Mouse (Mus musculus) midbrain, embryonic 13.5 days (tissue): ENCODE data around the gene Hspa13. TPM values are rescaled to one million over a fixed set of nuclear protein-coding genes. Genes with fewer than 3 reads are reported as not detected.

Source experiments
- ATAC-seq: fragments of 200-750 bp; cut with Nextera tagmentation; 2 replicates; pipeline ENCODE4 v1.8.0; 2017; ENCODE audit warnings: mild to moderate bottlenecking, moderate TSS enrichment, moderate library complexity
- H3K27ac ChIP-seq: fragments of 300-500 bp; sonication (generic); 2 replicates; pipeline ENCODE4 v1.5.1; 2015; ENCODE audit warnings: inconsistent platforms, mild to moderate bottlenecking, moderate library complexity
- H3K27me3 ChIP-seq: fragments of 300-500 bp; sonication (generic); 2 replicates; pipeline ENCODE4 v1.6.1; 2015; ENCODE audit warnings: mild to moderate bottlenecking, inconsistent platforms
- H3K36me3 ChIP-seq: fragments of 300-500 bp; sonication (generic); 2 replicates; pipeline ENCODE4 v1.6.1; 2015; ENCODE audit warnings: mild to moderate bottlenecking, inconsistent platforms
- H3K4me1 ChIP-seq: fragments of 300-500 bp; sonication (generic); replicated peaks from 2 replicates; pipeline ENCODE4 v1.6.1; 2015; ENCODE audit warnings: inconsistent platforms
- H3K4me2 ChIP-seq: fragments of 300-500 bp; sonication (generic); replicated peaks from 2 replicates; pipeline ENCODE4 v1.6.1; 2015; ENCODE audit warnings: moderate library complexity, mild to moderate bottlenecking, inconsistent platforms
- H3K4me3 ChIP-seq: fragments of 300-500 bp; sonication (generic); replicated peaks from 2 replicates; pipeline ENCODE4 v1.5.1; 2015; ENCODE audit warnings: mild to moderate bottlenecking, inconsistent platforms
- H3K9ac ChIP-seq: fragments of 300-500 bp; sonication (generic); replicated peaks from 2 replicates; pipeline ENCODE4 v1.6.1; 2015; ENCODE audit warnings: mild to moderate bottlenecking, inconsistent platforms
- H3K9me3 ChIP-seq: fragments of 300-500 bp; sonication (generic); 2 replicates; pipeline ENCODE4 v1.6.1; 2016; ENCODE audit warnings: mild to moderate bottlenecking, inconsistent platforms
- WGBS: fragments of 180-500 bp; shearing (Covaris S2); methylation state at CpG from one replicate; pipeline ENCODE4 v1.1.7; 2015; 5-methylcytosine and 5-hydroxymethylcytosine counted together
- polyA plus RNA-seq: library from polyadenylated mRNA; unstranded; fragments of >200 nt; fragmentation: Nextera tagmentation; extraction: Ambion mirVana; gene quantifications from 2 replicates; pipeline ENCODE4 v1.2.1, GENCODE M21; 2015

Hspa13 gene
- 40.8 and 43.1 TPM in 2 replicates for polyA plus RNA-seq

- Histone ChIP-seq H3K4me3 (peak within 1 kb of the TSS; percentile 75), H3K36me3 (peaks cover 25% of the 10 kb centered on the region), H3K4me1 (peaks cover 26% of the 10 kb centered on the region), H3K9ac (peak within 1 kb of the TSS; percentile 80), H3K4me2 (peak within 1 kb of the TSS; percentile 69), H3K9me3 (no peaks in the 10 kb centered on the region), H3K27me3 (no peaks in the 10 kb centered on the region), H3K27ac (peak within 1 kb of the TSS; percentile 81)
- peak; percentile 99 for ATAC-seq
- under 1% methylated on average over 51 of the region's 51 CpGs for WGBS
These were observed at the start of gene Hspa13 for GRCm38 (mm10) chr16:75766388-75767249. TSS of gene Hspa13 (minus strand) at chr16:75767104.

DNA sequence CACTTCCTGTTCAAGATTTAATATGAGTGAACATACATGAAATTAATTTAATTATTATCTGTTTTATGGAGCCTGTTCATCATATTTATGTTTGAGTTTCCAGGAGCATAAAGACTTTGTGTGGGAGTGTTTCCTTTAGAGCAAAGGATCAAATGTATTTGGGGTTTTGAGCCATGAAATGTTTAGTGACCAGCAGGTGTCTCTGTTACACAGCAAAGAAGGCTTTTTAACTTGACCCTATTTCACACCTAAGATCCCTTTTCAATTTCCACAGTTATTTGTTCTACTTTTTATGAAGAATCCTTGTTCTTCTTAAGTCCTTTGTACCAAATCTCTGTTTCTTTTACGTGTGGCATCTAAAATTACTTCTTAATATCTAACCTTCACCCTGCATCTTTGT, 12.4 kb upstream of the Hspa13 start:
- Histone ChIP-seq H3K4me1 (no peaks in the 10 kb centered on the region), H3K9ac (no peak overlapping the region), H3K27me3 (no peaks in the 10 kb centered on the region), H3K36me3 (no peaks in the 10 kb centered on the region), H3K27ac (no peak overlapping the region), H3K4me3 (no peak overlapping the region), H3K4me2 (no peak overlapping the region), H3K9me3 (no peaks in the 10 kb centered on the region)
- 42% methylated on average over 1 of the region's 1 CpGs for WGBS
- no peak for ATAC-seq

DNA sequence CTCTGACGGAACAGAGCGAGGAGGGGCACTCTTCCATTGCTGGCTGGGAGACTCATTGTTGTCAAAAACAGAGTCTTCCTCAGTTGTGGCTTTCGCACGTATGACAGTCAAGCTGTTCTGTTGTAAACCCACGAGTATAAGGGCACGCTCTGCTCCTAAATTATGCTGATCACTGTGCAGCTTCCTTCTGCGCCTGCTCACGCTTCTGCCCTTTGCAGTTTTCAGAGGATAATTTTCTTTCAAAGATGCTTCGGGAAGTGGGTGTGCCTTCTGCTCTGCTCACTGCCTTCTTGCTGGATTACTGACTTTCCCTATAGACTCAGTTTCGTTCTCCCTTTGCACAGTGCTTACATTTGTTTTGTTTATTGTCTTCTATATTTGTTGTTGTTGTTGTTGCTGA, 6.3 kb upstream of the Hspa13 start:
- no peaks in the 10 kb centered on the region for H3K4me1 ChIP-seq
- no peak overlapping the region for H3K9ac ChIP-seq
- H3K36me3 ChIP-seq, result no peaks in the 10 kb centered on the region
- H3K27ac ChIP-seq, result no peak overlapping the region
- no peaks in the 10 kb centered on the region for H3K27me3 ChIP-seq
- no peak for ATAC-seq
- H3K9me3 ChIP-seq, result no peaks in the 10 kb centered on the region
- H3K4me2 ChIP-seq, result no peak overlapping the region
- 90% methylated on average over 10 of the region's 10 CpGs for WGBS
- no peak overlapping the region for H3K4me3 ChIP-seq

GRCm38 (mm10) chr16:75767250-75768002, 522 bp upstream of the Hspa13 start:
- peak; percentile 80 for ATAC-seq
- H3K4me1 ChIP-seq, result peaks cover 26% of the 10 kb centered on the region
- H3K27ac ChIP-seq, result peak overlapping the region; percentile 81
- H3K27me3 ChIP-seq, result no peaks in the 10 kb centered on the region
- no peaks in the 10 kb centered on the region for H3K9me3 ChIP-seq
- WGBS, result 20% methylated on average over 21 of the region's 21 CpGs
- peak overlapping the region; percentile 54 for H3K9ac ChIP-seq
- H3K36me3 ChIP-seq, result peaks cover 23% of the 10 kb centered on the region
- peak overlapping the region; percentile 75 for H3K4me3 ChIP-seq
- H3K4me2 ChIP-seq, result peak overlapping the region; percentile 63

- H3K27me3 ChIP-seq, result no peaks in the 10 kb centered on the region
These were observed 14.0 kb downstream of the Hspa13 start for GRCm38 (mm10) chr16:75752876-75753275.

GRCm38 (mm10) chr16:75750103-75750502, 16.8 kb downstream of the Hspa13 start:
- Histone ChIP-seq H3K9me3 (no peaks in the 10 kb centered on the region), H3K27ac (no peak overlapping the region), H3K27me3 (no peaks in the 10 kb centered on the region), H3K4me1 (no peaks in the 10 kb centered on the region), H3K4me3 (no peak overlapping the region), H3K4me2 (no peak overlapping the region), H3K36me3 (peaks cover 8% of the 10 kb centered on the region), H3K9ac (no peak overlapping the region)
- ATAC-seq, result no peak
- WGBS, result 48% methylated on average over 5 of the region's 5 CpGs

More at GRCm38 (mm10) chr16:75752876-75753275, 14.0 kb downstream of the Hspa13 start:
- ATAC-seq, result no peak
- no peak overlapping the region for H3K9ac ChIP-seq
- H3K4me3 ChIP-seq, result no peak overlapping the region
- no peak overlapping the region for H3K27ac ChIP-seq
- WGBS, result 79% methylated on average over 1 of the region's 1 CpGs
- H3K4me2 ChIP-seq, result no peak overlapping the region
- H3K4me1 ChIP-seq, result no peaks in the 10 kb centered on the region
- peaks cover 28% of the 10 kb centered on the region for H3K36me3 ChIP-seq
- no peaks in the 10 kb centered on the region for H3K9me3 ChIP-seq

- no peak overlapping the region for H3K9ac ChIP-seq
- H3K4me2 ChIP-seq, result no peak overlapping the region
- no peak overlapping the region for H3K27ac ChIP-seq
- H3K36me3 ChIP-seq, result no peaks in the 10 kb centered on the region
- no peaks in the 10 kb centered on the region for H3K4me1 ChIP-seq
- H3K9me3 ChIP-seq, result no peaks in the 10 kb centered on the region
- no peak overlapping the region for H3K4me3 ChIP-seq
- no peak for ATAC-seq
- H3K27me3 ChIP-seq, result no peaks in the 10 kb centered on the region
- whole genome bisulfite sequencing, result 98% methylated on average over 1 of the region's 1 CpGs
These were observed 18.0 kb downstream of the Hspa13 start for GRCm38 (mm10) chr16:75748926-75749325.

DNA sequence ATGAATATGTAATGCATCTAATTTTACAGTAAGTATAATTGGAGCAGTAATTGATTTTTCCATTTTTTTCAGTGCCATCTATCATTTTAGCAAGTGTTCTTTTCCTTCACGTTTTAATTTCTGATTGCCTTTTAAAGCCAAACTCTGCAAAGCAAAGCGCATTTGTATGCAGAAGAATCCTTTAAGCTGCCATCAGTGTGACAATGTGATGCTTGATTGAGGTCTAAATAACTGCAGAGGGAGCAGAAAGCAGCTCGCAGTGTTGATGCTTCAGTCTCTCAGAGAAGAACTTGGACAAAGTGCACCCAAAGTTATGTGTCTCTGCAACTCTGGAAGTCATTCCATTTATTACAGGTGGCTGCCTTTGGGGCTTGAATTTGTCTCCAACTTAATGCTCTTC, 22.9 kb downstream of the Hspa13 start:
- H3K27me3 ChIP-seq, result no peaks in the 10 kb centered on the region
- no peak overlapping the region for H3K9ac ChIP-seq
- H3K4me3 ChIP-seq, result no peak overlapping the region
- H3K4me2 ChIP-seq, result no peak overlapping the region
- WGBS, result 55% methylated on average over 3 of the region's 3 CpGs
- H3K9me3 ChIP-seq, result no peaks in the 10 kb centered on the region
- H3K36me3 ChIP-seq, result no peaks in the 10 kb centered on the region
- H3K4me1 ChIP-seq, result no peaks in the 10 kb centered on the region
- no peak for ATAC-seq
- H3K27ac ChIP-seq, result no peak overlapping the region

- Histone ChIP-seq H3K36me3 (no peaks in the 10 kb centered on the region), H3K4me1 (no peaks in the 10 kb centered on the region), H3K27me3 (no peaks in the 10 kb centered on the region), H3K4me3 (no peak overlapping the region), H3K9ac (no peak overlapping the region), H3K9me3 (no peaks in the 10 kb centered on the region), H3K27ac (no peak overlapping the region), H3K4me2 (no peak overlapping the region)
- 69% methylated on average over 2 of the region's 2 CpGs for WGBS
- ATAC-seq, result no peak
These were observed 49.3 kb downstream of the Hspa13 start for GRCm38 (mm10) chr16:75717405-75718173.

DNA sequence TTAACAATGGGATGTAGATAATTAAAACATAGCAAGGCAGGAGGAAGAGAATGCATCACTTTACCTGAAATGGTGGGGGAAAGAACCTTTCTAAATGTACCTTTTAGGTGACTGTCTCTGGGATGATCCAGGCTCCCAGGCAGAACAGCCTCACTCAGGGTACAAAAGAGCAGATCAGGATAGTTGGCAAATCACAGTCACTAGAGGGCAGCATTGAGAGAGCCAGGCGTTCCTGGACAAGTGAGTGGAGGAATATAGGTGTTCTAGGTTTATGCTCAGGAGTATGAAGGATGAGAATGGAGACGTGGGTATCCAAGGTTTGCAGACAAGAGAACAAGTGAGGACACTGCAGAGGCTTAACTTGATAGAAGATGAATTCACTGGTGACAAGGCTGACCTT, 70.7 kb downstream of the Hspa13 start:
- 0 out of 2 replicates have a peak, but pooled peaks have one; percentile 71 for ATAC-seq

More for the DNA sequence above, 70.7 kb downstream of the Hspa13 start:
- Histone ChIP-seq H3K4me3 (no peak overlapping the region), H3K36me3 (no peaks in the 10 kb centered on the region), H3K9ac (no peak overlapping the region), H3K4me2 (no peak overlapping the region), H3K27me3 (no peaks in the 10 kb centered on the region), H3K4me1 (no peaks in the 10 kb centered on the region), H3K27ac (no peak overlapping the region), H3K9me3 (no peaks in the 10 kb centered on the region)
- 18% methylated on average over 2 of the region's 2 CpGs for WGBS
